Mouse (Mus musculus) kidney, adult 9 months (tissue): ENCODE measurements around the gene Flot1.
A peak's percentile ranks its signal among the peaks of the same experiment; 100 is the strongest.

Source experiments
- DNase-seq: peaks from one replicate; pipeline ENCODE4 v3.0.0; 2022

Flot1 gene

GRCm38 (mm10) chr17:35812307-35812706 lies 10.7 kb upstream of the Flot1 start:
- no peak for DNase-seq

- DNase-seq = peak; percentile 61
Measured at GRCm38 (mm10) chr17:35812736-35813135, 10.3 kb upstream of the Flot1 start.

GRCm38 (mm10) chr17:35813245-35813647 lies 9.8 kb upstream of the Flot1 start:
- peak; percentile 98 for DNase-seq

GRCm38 (mm10) chr17:35813653-35814052 lies 9.4 kb upstream of the Flot1 start:
- DNase-seq = no peak

- DNase-seq = peak; percentile 83
Measured at GRCm38 (mm10) chr17:35814678-35815077, 8.4 kb upstream of the Flot1 start.

- peak; percentile 55 for DNase-seq
Measured at GRCm38 (mm10) chr17:35815836-35816235, 7.2 kb upstream of the Flot1 start.

- peak; percentile 44 for DNase-seq
Measured at GRCm38 (mm10) chr17:35816686-35817085, 6.3 kb upstream of the Flot1 start.

- peak; percentile 55 for DNase-seq
Measured at GRCm38 (mm10) chr17:35817226-35817625, 5.8 kb upstream of the Flot1 start.

GRCm38 (mm10) chr17:35820111-35820510 lies 2.9 kb upstream of the Flot1 start:
- no peak for DNase-seq

GRCm38 (mm10) chr17:35821439-35822430 lies 1.3 kb upstream of the Flot1 start, which contains the start of gene Ier3:
Gene Ier3 (plus strand): TSS chr17:35821684.
- peak; percentile 97 for DNase-seq

- DNase-seq = peak; percentile 45
Measured at GRCm38 (mm10) chr17:35822564-35822963, 466 bp upstream of the Flot1 start.

- DNase-seq = no peak
Measured at GRCm38 (mm10) chr17:35824402-35824801, 1.4 kb downstream of the Flot1 start.

GRCm38 (mm10) chr17:35825109-35825850 lies 2.2 kb downstream of the Flot1 start:
- no peak for DNase-seq

- peak; percentile 92 for DNase-seq
Measured at GRCm38 (mm10) chr17:35829737-35830136, 6.7 kb downstream of the Flot1 start.

GRCm38 (mm10) chr17:35832400-35833238 lies 9.6 kb downstream of the Flot1 start:
- no peak for DNase-seq

GRCm38 (mm10) chr17:35833239-35833751 lies 10.3 kb downstream of the Flot1 start:
- DNase-seq = no peak

- DNase-seq = no peak
Measured at GRCm38 (mm10) chr17:35833894-35834293, 10.9 kb downstream of the Flot1 start.

- DNase-seq = no peak
Measured at GRCm38 (mm10) chr17:35834696-35835422, 11.8 kb downstream of the Flot1 start.

GRCm38 (mm10) chr17:35835424-35836140 lies 12.6 kb downstream of the Flot1 start:
- no peak for DNase-seq

GRCm38 (mm10) chr17:35836178-35836965 lies 13.3 kb downstream of the Flot1 start:
- peak; percentile 97 for DNase-seq
